Mouse (Mus musculus): ENCODE results near the gene Bri3bp. TPM values are rescaled to one million over a fixed set of nuclear protein-coding genes. Genes with fewer than 3 reads are reported as not detected.
"Not testable (repeated sequence)": the region's sequence is repeated elsewhere in the genome, so short reads cannot be mapped to it uniquely, and the experiment has no call there.

Bri3bp gene
- polyA plus RNA-seq, 1 experiment from 2014 or later: 32.4 TPM

- Histone ChIP-seq H3K27me3 (no peaks in the 10 kb centered on the region), H3K4me1 (peaks cover 16% of the 10 kb centered on the region), H3K4me3 (no peak overlapping the region), H3K9me3 (no peaks in the 10 kb centered on the region), H3K9ac (no peak overlapping the region), H3K27ac (no peak overlapping the region), H3K4me2 (no peak overlapping the region), H3K36me3 (peaks cover 43% of the 10 kb centered on the region)
- WGBS: 62% methylated on average over 5 of the region's 5 CpGs
- ATAC-seq (ENCODE audit: insufficient number of reproducible peaks, low FRiP score, low TSS enrichment, low read depth): no peak
These were observed 29.3 kb upstream of the Bri3bp start for GRCm38 (mm10) chr5:125411972-125412530.

GRCm38 (mm10) chr5:125412536-125412935 lies 28.8 kb upstream of the Bri3bp start:
- 90% methylated on average over 8 of the region's 8 CpGs for WGBS
- H3K36me3 ChIP-seq: peaks cover 48% of the 10 kb centered on the region
- H3K4me2 ChIP-seq; H3K9me3 ChIP-seq; H3K9ac ChIP-seq; ATAC-seq (ENCODE audit: insufficient number of reproducible peaks, low FRiP score, low TSS enrichment, low read depth); H3K27me3 ChIP-seq; H3K27ac ChIP-seq; H3K4me3 ChIP-seq: not testable (repeated sequence)
- H3K4me1 ChIP-seq: peaks cover 12% of the 10 kb centered on the region

GRCm38 (mm10) chr5:125413763-125414162 lies 27.6 kb upstream of the Bri3bp start:
- Histone ChIP-seq H3K4me1 (peaks cover 11% of the 10 kb centered on the region), H3K36me3 (peaks cover 60% of the 10 kb centered on the region), H3K27ac (no peak overlapping the region), H3K4me2 (no peak overlapping the region), H3K9ac (no peak overlapping the region), H3K27me3 (no peaks in the 10 kb centered on the region), H3K9me3 (no peaks in the 10 kb centered on the region), H3K4me3 (no peak overlapping the region)
- WGBS: 86% methylated on average over 4 of the region's 4 CpGs
- no peak for ATAC-seq (ENCODE audit: insufficient number of reproducible peaks, low FRiP score, low TSS enrichment, low read depth)

GRCm38 (mm10) chr5:125416183-125416582 lies 25.2 kb upstream of the Bri3bp start:
- H3K4me2 ChIP-seq: no peak overlapping the region
- H3K9ac ChIP-seq: no peak overlapping the region
- no peaks in the 10 kb centered on the region for H3K4me1 ChIP-seq
- no peak overlapping the region for H3K27ac ChIP-seq
- H3K36me3 ChIP-seq: peaks cover 84% of the 10 kb centered on the region
- WGBS: 93% methylated on average over 8 of the region's 8 CpGs
- no peaks in the 10 kb centered on the region for H3K9me3 ChIP-seq
- no peak overlapping the region for H3K4me3 ChIP-seq
- no peaks in the 10 kb centered on the region for H3K27me3 ChIP-seq
- no peak for ATAC-seq (ENCODE audit: insufficient number of reproducible peaks, low FRiP score, low TSS enrichment, low read depth)

- no peak overlapping the region for H3K4me3 ChIP-seq
- H3K9ac ChIP-seq: no peak overlapping the region
- ATAC-seq (ENCODE audit: insufficient number of reproducible peaks, low FRiP score, low TSS enrichment, low read depth): no peak
- no peaks in the 10 kb centered on the region for H3K4me1 ChIP-seq
- no peak overlapping the region for H3K27ac ChIP-seq
- H3K27me3 ChIP-seq: no peaks in the 10 kb centered on the region
- H3K4me2 ChIP-seq: no peak overlapping the region
- WGBS: 91% methylated on average over 12 of the region's 12 CpGs
- peaks cover 98% of the 10 kb centered on the region for H3K36me3 ChIP-seq
- no peaks in the 10 kb centered on the region for H3K9me3 ChIP-seq
These were observed 22.7 kb upstream of the Bri3bp start for GRCm38 (mm10) chr5:125418636-125419035.

- H3K9ac ChIP-seq: no peak overlapping the region
- H3K27me3 ChIP-seq: no peaks in the 10 kb centered on the region
- H3K4me1 ChIP-seq: no peaks in the 10 kb centered on the region
- 68% methylated on average over 11 of the region's 11 CpGs for WGBS
- no peak overlapping the region for H3K4me3 ChIP-seq
- H3K9me3 ChIP-seq: no peaks in the 10 kb centered on the region
- H3K27ac ChIP-seq: no peak overlapping the region
- ATAC-seq (ENCODE audit: insufficient number of reproducible peaks, low FRiP score, low TSS enrichment, low read depth): no peak
- peaks cover 98% of the 10 kb centered on the region for H3K36me3 ChIP-seq
- no peak overlapping the region for H3K4me2 ChIP-seq
These were observed 22.2 kb upstream of the Bri3bp start for GRCm38 (mm10) chr5:125419124-125419523.

GRCm38 (mm10) chr5:125425698-125426276 lies 15.6 kb upstream of the Bri3bp start:
- 89% methylated on average over 10 of the region's 10 CpGs for WGBS
- H3K27me3 ChIP-seq: no peaks in the 10 kb centered on the region
- H3K4me2 ChIP-seq: no peak overlapping the region
- H3K9ac ChIP-seq: no peak overlapping the region
- H3K9me3 ChIP-seq: no peaks in the 10 kb centered on the region
- H3K4me1 ChIP-seq: no peaks in the 10 kb centered on the region
- no peak for ATAC-seq (ENCODE audit: insufficient number of reproducible peaks, low FRiP score, low TSS enrichment, low read depth)
- no peak overlapping the region for H3K27ac ChIP-seq
- no peak overlapping the region for H3K4me3 ChIP-seq
- peaks cover 100% of the 10 kb centered on the region for H3K36me3 ChIP-seq

GRCm38 (mm10) chr5:125426343-125426742 lies 15.0 kb upstream of the Bri3bp start:
- no peak for ATAC-seq (ENCODE audit: insufficient number of reproducible peaks, low FRiP score, low TSS enrichment, low read depth)

GRCm38 (mm10) chr5:125432324-125432723 lies 9.0 kb upstream of the Bri3bp start:
- H3K4me2 ChIP-seq; H3K27ac ChIP-seq; H3K27me3 ChIP-seq; H3K9ac ChIP-seq; ATAC-seq (ENCODE audit: insufficient number of reproducible peaks, low FRiP score, low TSS enrichment, low read depth); H3K4me3 ChIP-seq; H3K9me3 ChIP-seq: not testable (repeated sequence)
- Histone ChIP-seq H3K4me1 (peaks cover 11% of the 10 kb centered on the region), H3K36me3 (peaks cover 46% of the 10 kb centered on the region)
- 100% methylated on average over 2 of the region's 2 CpGs for WGBS

More at GRCm38 (mm10) chr5:125426343-125426742, 15.0 kb upstream of the Bri3bp start:
- Histone ChIP-seq H3K36me3 (peaks cover 100% of the 10 kb centered on the region), H3K9me3 (no peaks in the 10 kb centered on the region), H3K27ac (no peak overlapping the region), H3K9ac (no peak overlapping the region), H3K4me2 (no peak overlapping the region), H3K27me3 (no peaks in the 10 kb centered on the region), H3K4me3 (no peak overlapping the region), H3K4me1 (no peaks in the 10 kb centered on the region)
- 95% methylated on average over 10 of the region's 10 CpGs for WGBS

- under 1% methylated on average over 46 of the region's 46 CpGs for WGBS
- peak within 1 kb of the TSS; percentile 86 for H3K4me2 ChIP-seq
- H3K27ac ChIP-seq: peak within 1 kb of the TSS; percentile 65; the same call in 1 of the 2 replicates
- H3K9ac ChIP-seq: peak within 1 kb of the TSS; percentile 95
- peak; percentile 92 for ATAC-seq (ENCODE audit: insufficient number of reproducible peaks, low FRiP score, low TSS enrichment, low read depth)
- no peaks in the 10 kb centered on the region for H3K27me3 ChIP-seq
- peaks cover 30% of the 10 kb centered on the region for H3K36me3 ChIP-seq
- H3K4me3 ChIP-seq: peak within 1 kb of the TSS; percentile 94
- peaks cover 11% of the 10 kb centered on the region for H3K4me1 ChIP-seq
- H3K9me3 ChIP-seq: no peaks in the 10 kb centered on the region
These were observed 7.5 kb upstream of the Bri3bp start, which contains the start of gene Dhx37 for GRCm38 (mm10) chr5:125433793-125434337. Gene Dhx37, minus strand, starts transcription at chr5:125434121.

- 55% methylated on average over 15 of the region's 15 CpGs for WGBS
- not testable (repeated sequence) for H3K9ac ChIP-seq; H3K27me3 ChIP-seq; H3K9me3 ChIP-seq; H3K27ac ChIP-seq; ATAC-seq (ENCODE audit: insufficient number of reproducible peaks, low FRiP score, low TSS enrichment, low read depth)
- H3K4me1 ChIP-seq: peaks cover 11% of the 10 kb centered on the region
- H3K36me3 ChIP-seq: peaks cover 25% of the 10 kb centered on the region
- H3K4me2 ChIP-seq: peak overlapping the region; percentile 86
- H3K4me3 ChIP-seq: peak overlapping the region; percentile 94
These were observed 7.0 kb upstream of the Bri3bp start for GRCm38 (mm10) chr5:125434347-125434746.

GRCm38 (mm10) chr5:125440583-125441233 lies 660 bp upstream of the Bri3bp start:
- ATAC-seq (ENCODE audit: insufficient number of reproducible peaks, low FRiP score, low TSS enrichment, low read depth): no peak

More at GRCm38 (mm10) chr5:125440583-125441233, 660 bp upstream of the Bri3bp start:
- H3K27ac ChIP-seq: peak overlapping the region; percentile 79
- H3K9me3 ChIP-seq: no peaks in the 10 kb centered on the region
- peaks cover 22% of the 10 kb centered on the region for H3K4me1 ChIP-seq
- H3K36me3 ChIP-seq: no peaks in the 10 kb centered on the region; the same call in 1 of the 2 replicates
- 2% methylated on average over 7 of the region's 7 CpGs for WGBS
- no peaks in the 10 kb centered on the region for H3K27me3 ChIP-seq
- H3K4me2 ChIP-seq: peak overlapping the region; percentile 88
- H3K9ac ChIP-seq: peak overlapping the region; percentile 76
- peak overlapping the region; percentile 97 for H3K4me3 ChIP-seq
